Mouse (Mus musculus): ENCODE results near the gene Mmp11. TPM values are rescaled to one million over a fixed set of nuclear protein-coding genes. Genes with fewer than 3 reads are reported as not detected.

Mmp11 gene
- polyA plus RNA-seq, 1 experiment: 4.1 TPM

Other genes with a start within 250 kb of the Mmp11 start
- gene Cabin1, start 172.2 kb downstream of the Mmp11 start, polyA plus RNA-seq (2012; ENCODE audit: insufficient read depth, insufficient read length, missing spikeins): 5.8 and 8.5 TPM in 2 replicates
- gene Ddt, start 163.1 kb downstream of the Mmp11 start, polyA plus RNA-seq (2012; ENCODE audit: insufficient read depth, insufficient read length, missing spikeins): 324 and 423 TPM in 2 replicates
- not detected in 2 replicates for gene Gm20441, start 155.5 kb downstream of the Mmp11 start, polyA plus RNA-seq (2012; ENCODE audit: insufficient read depth, insufficient read length, missing spikeins)
- 3.0 and 3.6 TPM in 2 replicates for gene Gstt3, start 155.1 kb downstream of the Mmp11 start, polyA plus RNA-seq (2012; ENCODE audit: insufficient read depth, insufficient read length, missing spikeins)
- gene Gstt1, start 137.9 kb downstream of the Mmp11 start, polyA plus RNA-seq (2012; ENCODE audit: insufficient read depth, insufficient read length, missing spikeins): 50.1 and 65.2 TPM in 2 replicates
- gene Gstt4, start 114.0 kb downstream of the Mmp11 start, polyA plus RNA-seq (2012; ENCODE audit: insufficient read depth, insufficient read length, missing spikeins): not detected in 2 replicates
- 34.7 and 41.7 TPM in 2 replicates for gene Gstt2, start 99.1 kb downstream of the Mmp11 start, polyA plus RNA-seq (2012; ENCODE audit: insufficient read depth, insufficient read length, missing spikeins)
- 129 and 141 TPM in 2 replicates for gene Mif, start 76.3 kb downstream of the Mmp11 start, polyA plus RNA-seq (2012; ENCODE audit: insufficient read depth, insufficient read length, missing spikeins)
- not detected in 2 replicates for gene Derl3, start 43.1 kb downstream of the Mmp11 start, polyA plus RNA-seq (2012; ENCODE audit: insufficient read depth, insufficient read length, missing spikeins)
- 27.2 and 35.3 TPM in 2 replicates for gene Smarcb1, start 14.9 kb downstream of the Mmp11 start, polyA plus RNA-seq (2012; ENCODE audit: insufficient read depth, insufficient read length, missing spikeins)
- 3,122 and 3,143 TPM in 2 replicates for gene Chchd10, start 3.4 kb downstream of the Mmp11 start, polyA plus RNA-seq (2012; ENCODE audit: insufficient read depth, insufficient read length, missing spikeins)
- gene Gm867, start 4.2 kb upstream of the Mmp11 start, polyA plus RNA-seq (2012; ENCODE audit: insufficient read depth, insufficient read length, missing spikeins): not detected in 2 replicates
- gene Vpreb3, start 6.6 kb upstream of the Mmp11 start, polyA plus RNA-seq (2012; ENCODE audit: insufficient read depth, insufficient read length, missing spikeins): not detected in 2 replicates
- not detected in 2 replicates for gene Gm5134, start 18.0 kb upstream of the Mmp11 start, polyA plus RNA-seq (2012; ENCODE audit: insufficient read depth, insufficient read length, missing spikeins)
- 1.6 and 1.9 TPM in 2 replicates for gene Zfp280b, start 96.2 kb upstream of the Mmp11 start, polyA plus RNA-seq (2012; ENCODE audit: insufficient read depth, insufficient read length, missing spikeins)
- gene Slc5a4b, start 174.5 kb upstream of the Mmp11 start, polyA plus RNA-seq (2012; ENCODE audit: insufficient read depth, insufficient read length, missing spikeins): not detected in 2 replicates
- gene Slc5a4a, start 211.0 kb upstream of the Mmp11 start, polyA plus RNA-seq (2012; ENCODE audit: insufficient read depth, insufficient read length, missing spikeins): not detected in 2 replicates

Data from brown adipose tissue, adult 24 weeks (tissue).